Mouse (Mus musculus) ES-Bruce4 (cell line): ENCODE results near the gene Plscr3. TPM values are rescaled to one million over a fixed set of nuclear protein-coding genes. Genes with fewer than 3 reads are reported as not detected.

Source experiments
- H3K27ac ChIP-seq: 2 replicates; pipeline ENCODE4 v1.5.1; 2012; ENCODE audit warnings: low read length, inconsistent platforms; ENCODE audit not compliant: insufficient read depth
- H3K27me3 ChIP-seq: 2 replicates; pipeline ENCODE4 v1.6.1; 2012; ENCODE audit warnings: mild to moderate bottlenecking, low read length, inconsistent platforms; ENCODE audit not compliant: control insufficient read depth, poor library complexity, insufficient read depth, severe bottlenecking
- H3K36me3 ChIP-seq: 2 replicates; pipeline ENCODE4 v1.6.1; 2012; ENCODE audit warnings: inconsistent platforms, mild to moderate bottlenecking, low read length, moderate library complexity; ENCODE audit not compliant: control insufficient read depth, poor library complexity, insufficient read depth, severe bottlenecking
- H3K4me1 ChIP-seq: one replicate; pipeline ENCODE4 v1.8.1; 2011; ENCODE audit warnings: low read length; ENCODE audit not compliant: control insufficient read depth, insufficient read depth
- H3K4me3 ChIP-seq: 2 replicates; pipeline ENCODE4 v1.5.1; 2011; ENCODE audit warnings: low read depth, mild to moderate bottlenecking, low read length
- H3K9ac ChIP-seq: 2 replicates; pipeline ENCODE4 v1.6.1; 2012; ENCODE audit warnings: low read depth, mild to moderate bottlenecking, inconsistent platforms; ENCODE audit not compliant: poor library complexity, severe bottlenecking
- H3K9me3 ChIP-seq: replicated peaks from 2 replicates; pipeline ENCODE4 v1.6.1; 2012; ENCODE audit warnings: mild to moderate bottlenecking, low read length, inconsistent platforms; ENCODE audit not compliant: control insufficient read depth, poor library complexity, insufficient read depth, severe bottlenecking
- CTCF ChIP-seq: IDR thresholded peaks from one replicate; pipeline ENCODE4 v1.8.1; 2011; ENCODE audit warnings: low read depth, low read length
- EP300 ChIP-seq: IDR thresholded peaks from 2 replicates; pipeline ENCODE4 v1.6.1; 2011; ENCODE audit warnings: low read depth, low read length; ENCODE audit not compliant: insufficient read depth
- POLR2A ChIP-seq: IDR thresholded peaks from one replicate; pipeline ENCODE4 v1.8.1; 2011; ENCODE audit warnings: low read length; ENCODE audit not compliant: insufficient read depth
- polyA plus RNA-seq: library from polyadenylated mRNA; stranded (reverse); fragments of >200 nt; gene quantifications from 2 replicates; pipeline ENCODE4 v1.2.4, GENCODE M21; 2011; ENCODE audit warnings: low read depth; ENCODE audit not compliant: missing spikeins, insufficient read depth, insufficient read length

Plscr3 gene
- polyA plus RNA-seq, 1 experiment, result 27.2 TPM

- Histone ChIP-seq H3K4me3 (no peak overlapping the region), H3K9ac (no peak overlapping the region), H3K36me3 (no peaks in the 10 kb centered on the region), H3K4me1 (no peaks in the 10 kb centered on the region), H3K27ac (no peak overlapping the region), H3K9me3 (no peaks in the 10 kb centered on the region), H3K27me3 (no peaks in the 10 kb centered on the region)
- TF ChIP-seq EP300 (no peak), CTCF (no peak), POLR2A (no peak)
Measured at GRCm38 (mm10) chr11:69864138-69864860, 18.1 kb downstream of the Plscr3 start.

GRCm38 (mm10) chr11:69865561-69865960 lies 19.4 kb downstream of the Plscr3 start:
- Histone ChIP-seq H3K9me3 (no peaks in the 10 kb centered on the region), H3K4me1 (no peaks in the 10 kb centered on the region), H3K9ac (no peak overlapping the region), H3K27me3 (no peaks in the 10 kb centered on the region), H3K36me3 (no peaks in the 10 kb centered on the region), H3K27ac (no peak overlapping the region), H3K4me3 (no peak overlapping the region)
- TF ChIP-seq CTCF (no peak), POLR2A (no peak), EP300 (no peak)

DNA sequence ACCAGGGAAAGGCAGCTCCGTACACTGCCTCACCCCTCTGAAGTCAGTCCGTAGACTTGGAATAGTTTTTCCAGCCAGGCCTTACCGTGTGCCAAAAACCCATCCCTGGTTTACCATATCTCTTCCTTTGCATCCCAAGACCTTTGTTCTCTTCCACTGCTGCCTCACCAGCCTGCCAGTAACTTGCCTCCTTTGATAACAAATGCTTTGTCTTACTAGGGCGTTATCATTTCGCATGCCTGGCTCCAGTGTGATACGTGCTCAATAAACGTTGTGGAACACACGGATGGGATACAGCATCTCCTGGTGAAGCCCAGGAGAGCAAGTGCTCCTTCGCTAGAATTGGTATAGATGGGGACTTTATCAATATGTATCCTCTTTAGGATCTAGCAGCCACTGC lies 21.2 kb downstream of the Plscr3 start:
- no peaks in the 10 kb centered on the region for H3K4me1 ChIP-seq
- H3K4me3 ChIP-seq, result no peak overlapping the region
- H3K9ac ChIP-seq, result no peak overlapping the region
- TF ChIP-seq CTCF, result no peak
- no peak for TF ChIP-seq POLR2A
- no peak for TF ChIP-seq EP300
- no peaks in the 10 kb centered on the region for H3K36me3 ChIP-seq
- no peaks in the 10 kb centered on the region for H3K9me3 ChIP-seq
- no peaks in the 10 kb centered on the region for H3K27me3 ChIP-seq
- no peak overlapping the region for H3K27ac ChIP-seq

DNA sequence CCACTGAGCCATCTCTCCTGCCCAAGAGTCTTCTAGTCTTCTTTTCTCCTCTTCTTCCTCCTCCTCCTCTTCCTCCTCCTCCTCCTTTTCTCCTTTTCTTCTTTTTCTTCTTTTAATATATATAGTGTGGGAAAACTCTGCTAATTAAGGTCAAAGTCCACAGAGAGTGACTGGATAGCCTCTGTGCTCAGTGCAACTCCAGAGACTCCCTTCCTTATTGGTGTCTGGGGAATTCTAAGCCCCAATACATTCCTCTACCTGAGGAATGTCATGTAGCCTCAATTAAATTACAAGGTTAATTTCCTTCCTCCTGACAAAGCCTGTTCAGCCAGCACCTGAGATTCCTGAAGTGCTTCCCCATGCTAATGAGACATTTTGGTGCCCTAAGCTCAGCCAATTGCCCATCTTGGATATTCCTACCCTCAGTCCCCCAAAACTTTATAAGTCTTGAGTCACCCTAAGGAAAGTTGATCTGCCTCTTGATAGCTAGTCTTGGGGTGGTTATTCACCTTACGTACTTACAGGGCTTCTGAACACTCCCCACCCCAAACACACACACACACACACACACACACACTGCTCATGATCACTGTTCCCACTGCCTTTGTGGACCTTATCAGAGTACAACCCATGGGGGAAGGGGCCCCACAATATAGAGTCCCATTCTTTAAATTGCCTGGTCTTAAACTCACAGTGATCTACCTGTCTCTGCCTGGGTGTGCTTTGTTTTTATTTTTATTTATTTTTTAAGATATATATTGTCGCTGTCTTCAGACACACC lies 24.3 kb downstream of the Plscr3 start:
- no peaks in the 10 kb centered on the region for H3K36me3 ChIP-seq
- H3K27ac ChIP-seq, result no peak overlapping the region
- H3K9ac ChIP-seq, result no peak overlapping the region
- H3K4me3 ChIP-seq, result no peak overlapping the region
- no peak for TF ChIP-seq POLR2A
- TF ChIP-seq EP300, result no peak
- TF ChIP-seq CTCF, result no peak
- H3K4me1 ChIP-seq, result no peaks in the 10 kb centered on the region
- no peaks in the 10 kb centered on the region for H3K27me3 ChIP-seq
- no peaks in the 10 kb centered on the region for H3K9me3 ChIP-seq

GRCm38 (mm10) chr11:69871822-69872221 lies 25.6 kb downstream of the Plscr3 start:
- no peaks in the 10 kb centered on the region for H3K4me1 ChIP-seq
- no peaks in the 10 kb centered on the region for H3K36me3 ChIP-seq
- no peak overlapping the region for H3K27ac ChIP-seq
- TF ChIP-seq POLR2A (no peak), EP300 (no peak), CTCF (no peak)
- H3K27me3 ChIP-seq, result no peaks in the 10 kb centered on the region
- no peak overlapping the region for H3K4me3 ChIP-seq
- H3K9ac ChIP-seq, result no peak overlapping the region
- H3K9me3 ChIP-seq, result no peaks in the 10 kb centered on the region

- Histone ChIP-seq H3K9ac (no peak overlapping the region), H3K4me1 (no peaks in the 10 kb centered on the region), H3K9me3 (no peaks in the 10 kb centered on the region), H3K27ac (no peak overlapping the region), H3K36me3 (no peaks in the 10 kb centered on the region), H3K4me3 (no peak overlapping the region), H3K27me3 (no peaks in the 10 kb centered on the region)
- TF ChIP-seq POLR2A, result no peak
- no peak for TF ChIP-seq CTCF
- no peak for TF ChIP-seq EP300
Measured at GRCm38 (mm10) chr11:69872451-69872850, 26.3 kb downstream of the Plscr3 start.
